Mouse (Mus musculus) urinary bladder, postnatal 4 days (tissue): Measurements from ENCODE around the gene Naip2.
A peak's percentile ranks its signal among the peaks of the same experiment; 100 is the strongest.
"Not testable (repeated sequence)": the region's sequence is repeated elsewhere in the genome, so short reads cannot be mapped to it uniquely, and the experiment has no call there.

Experiments used
- DNase-seq, 2 experiments: peaks; one replicate each; pipeline ENCODE4 v3.0.0; 2021 to 2022; ENCODE audit warnings: low spot score in 2 of 2

Gene Naip2

DNA sequence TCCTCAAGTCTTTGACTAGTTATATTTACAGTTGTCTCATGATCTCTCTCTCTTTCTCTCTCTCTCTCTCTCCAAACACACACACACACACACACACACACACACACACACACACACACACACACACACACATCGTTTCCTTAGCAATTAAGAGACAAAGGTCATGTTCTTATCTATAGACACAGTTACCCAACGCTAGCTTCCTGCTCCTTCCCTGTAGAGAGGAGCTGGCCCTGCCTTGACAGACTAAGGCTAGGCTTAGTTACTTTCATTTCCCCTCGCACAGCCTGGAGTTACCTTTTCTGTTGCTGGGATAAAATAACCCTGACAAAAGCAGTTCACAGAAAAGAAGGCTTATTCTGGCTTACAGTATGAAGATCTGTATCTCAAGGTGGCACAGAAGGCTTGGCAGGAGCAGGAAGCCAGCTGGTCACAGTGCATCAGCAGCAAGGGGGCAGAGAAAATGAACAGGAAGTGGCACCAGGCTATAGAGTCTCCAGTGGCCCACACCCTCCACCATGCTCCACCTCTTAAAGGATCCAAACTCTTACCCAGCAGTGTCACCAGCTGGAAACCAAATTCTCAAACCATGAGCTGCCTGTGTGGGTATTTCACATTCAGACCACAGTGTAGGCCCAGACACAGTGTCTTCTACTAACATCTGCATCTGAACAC is at the start of gene Naip2:
Naip2 (minus strand) TSS at position 434 of the 675 bp plus-strand sequence.
- DNase-seq = not testable (repeated sequence)

DNA sequence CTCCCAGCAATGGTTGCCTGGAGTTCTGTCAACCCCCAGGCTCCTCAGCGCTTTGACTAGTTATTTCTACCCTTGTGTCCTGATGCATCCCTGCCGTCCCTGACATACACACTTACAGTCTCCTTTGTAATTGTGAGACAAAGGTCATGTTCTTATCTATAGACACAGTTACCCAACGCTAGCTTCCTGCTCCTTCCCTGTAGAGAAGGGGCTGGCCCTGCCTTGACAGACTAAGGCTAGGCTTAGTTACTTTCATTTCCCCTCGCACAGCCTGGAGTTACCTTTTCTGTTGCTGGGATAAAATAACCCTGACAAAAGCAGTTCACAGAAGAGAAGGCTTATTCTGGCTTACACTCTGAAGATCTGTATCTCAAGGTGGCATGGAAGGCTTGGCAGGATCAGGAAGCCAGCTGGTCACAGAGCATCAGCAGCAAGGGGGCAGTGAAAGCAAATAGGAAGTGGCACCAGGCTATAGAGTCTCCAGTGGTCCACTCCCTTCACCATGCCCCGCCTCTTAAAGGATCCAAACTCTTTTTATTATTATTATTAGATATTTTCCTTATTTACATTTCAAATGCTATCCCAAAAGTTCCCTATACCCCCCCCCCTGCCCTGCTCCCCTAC is 45.1 kb upstream of the Naip2 start:
- not testable (repeated sequence) for DNase-seq

GRCm38 (mm10) chr13:100246223-100246622 is 44.3 kb upstream of the Naip2 start, which contains the start of gene Naip5:
Gene Naip5, minus strand, starts transcription at chr13:100246323.
- not testable (repeated sequence) for DNase-seq

DNA sequence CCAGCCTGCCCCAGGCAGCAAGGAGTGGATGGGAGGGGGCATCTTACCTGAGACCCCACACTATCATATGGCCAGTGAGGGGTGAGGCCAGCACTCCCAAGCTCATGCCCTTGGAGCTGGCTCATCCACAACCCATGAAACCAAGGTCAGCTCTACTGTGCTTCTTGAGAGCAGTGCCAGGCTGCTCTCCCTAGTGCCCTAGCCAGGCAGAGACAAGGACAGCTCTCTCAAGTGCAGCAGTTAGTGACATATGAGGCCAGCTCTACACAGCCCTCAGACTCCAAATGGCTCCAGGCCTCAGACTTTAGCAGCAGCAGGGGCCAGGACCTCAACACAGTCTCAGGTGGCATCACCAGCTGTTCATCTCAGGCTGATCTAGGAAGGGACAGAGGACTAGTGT is 41.8 kb upstream of the Naip2 start:
- no peak for DNase-seq

DNA sequence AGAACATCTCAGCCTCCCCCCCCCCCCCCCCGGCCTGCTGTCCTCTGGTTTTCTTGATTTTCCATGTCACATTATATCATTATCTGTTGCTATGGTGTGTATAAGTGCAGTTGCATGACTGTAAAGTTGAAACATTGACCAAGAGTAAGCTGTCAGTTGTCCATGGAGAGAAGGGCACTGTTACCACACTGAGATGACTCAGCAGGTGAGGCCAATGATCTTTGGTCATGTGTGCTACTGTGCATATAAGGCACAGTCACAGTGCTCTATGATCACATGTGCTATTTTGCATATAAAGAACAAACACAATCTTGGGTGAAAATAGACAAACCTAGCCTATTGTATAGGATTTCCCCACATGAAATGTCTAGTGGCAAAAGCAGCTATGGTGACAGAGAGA is 11.8 kb upstream of the Naip2 start:
- DNase-seq = not testable (repeated sequence)

DNA sequence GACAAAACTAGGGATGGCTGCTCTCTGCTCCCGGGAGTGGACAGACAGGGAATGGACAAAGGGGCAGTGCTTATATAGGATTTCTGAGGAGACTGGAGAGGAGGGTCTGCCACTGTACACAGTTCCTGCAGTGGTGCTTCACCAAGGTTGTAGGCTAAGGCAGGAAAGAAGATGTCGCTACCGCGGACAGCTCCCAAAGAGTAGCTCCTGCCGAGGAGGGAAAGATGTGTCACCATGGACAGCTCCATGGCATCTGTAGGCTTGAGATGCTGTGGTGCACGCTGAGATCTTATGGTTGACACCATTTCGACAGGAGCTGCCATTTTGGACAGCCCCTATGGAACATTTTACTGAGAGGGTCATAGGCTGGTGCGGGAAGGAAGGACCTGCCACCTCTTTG is 8.6 kb upstream of the Naip2 start:
- peak; percentile 32 to 70 for DNase-seq

GRCm38 (mm10) chr13:100203319-100203718 is 1.4 kb upstream of the Naip2 start:
- no peak for DNase-seq

- no peak for DNase-seq
Observed at GRCm38 (mm10) chr13:100200778-100201177, 1.1 kb downstream of the Naip2 start.

- DNase-seq = no peak
Observed at GRCm38 (mm10) chr13:100195421-100195820, 6.5 kb downstream of the Naip2 start.

GRCm38 (mm10) chr13:100183111-100183510 is 18.8 kb downstream of the Naip2 start:
- DNase-seq = not testable (repeated sequence)

- not testable (repeated sequence) for DNase-seq
Observed at GRCm38 (mm10) chr13:100174360-100174759, 27.5 kb downstream of the Naip2 start.

- DNase-seq = not testable (repeated sequence)
Observed at GRCm38 (mm10) chr13:100166378-100166777, 35.5 kb downstream of the Naip2 start.

DNA sequence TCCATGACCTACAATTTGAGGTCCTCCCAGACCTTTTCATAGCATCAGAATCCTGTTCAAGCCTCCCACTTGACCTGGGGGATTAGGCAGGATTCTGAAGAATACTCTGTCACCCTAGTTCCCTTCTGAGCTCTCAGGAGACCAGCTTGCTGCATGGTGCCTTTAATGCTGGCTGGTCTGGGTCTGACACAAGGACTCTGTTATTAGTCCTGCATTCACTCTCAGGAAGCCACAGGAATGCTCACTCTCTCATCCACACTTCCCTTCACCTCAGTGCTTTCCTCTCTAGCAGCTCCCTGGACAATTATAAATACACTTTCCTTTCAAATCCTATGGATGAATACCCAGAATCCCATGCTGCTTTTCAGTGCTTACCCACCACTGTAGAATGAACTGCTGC is 39.4 kb downstream of the Naip2 start:
- not testable (repeated sequence) for DNase-seq

DNA sequence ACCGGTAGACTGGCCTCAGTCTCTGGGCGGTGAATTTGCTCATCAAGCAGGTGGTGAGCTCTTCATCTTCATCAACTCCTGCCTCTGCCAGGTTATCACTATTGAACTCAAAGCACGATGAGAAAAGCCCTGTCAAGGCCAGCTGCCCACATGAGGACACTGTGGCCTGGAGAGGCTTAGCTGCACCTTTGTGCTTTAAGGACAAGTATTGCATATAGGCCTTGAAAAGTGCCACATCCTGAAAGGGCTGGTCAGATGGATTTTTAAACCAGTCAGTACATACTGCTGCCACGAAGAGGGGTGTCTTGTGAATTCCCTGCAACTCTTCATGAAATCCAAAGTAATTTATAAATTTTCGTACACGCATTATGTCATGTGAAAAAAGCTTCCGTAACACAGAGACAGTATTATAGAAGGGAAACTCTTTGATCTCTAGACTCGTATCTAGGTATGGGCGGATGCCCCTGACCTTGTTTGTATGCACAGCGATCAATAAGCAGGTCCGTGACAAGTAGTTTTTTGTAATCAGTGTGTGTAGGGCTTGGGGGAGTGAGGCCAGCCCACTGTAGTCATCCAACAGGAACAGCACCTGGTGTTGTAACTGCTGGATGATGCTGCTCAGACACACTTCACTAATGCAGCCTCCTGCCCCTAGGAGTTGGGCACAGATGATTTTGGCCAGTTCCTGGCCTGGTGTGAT is 40.6 kb downstream of the Naip2 start:
- not testable (repeated sequence) for DNase-seq

- no peak for DNase-seq
Observed at GRCm38 (mm10) chr13:100156624-100157023, 45.3 kb downstream of the Naip2 start.

- no peak for DNase-seq
Observed at GRCm38 (mm10) chr13:100152659-100153058, 49.2 kb downstream of the Naip2 start.

DNA sequence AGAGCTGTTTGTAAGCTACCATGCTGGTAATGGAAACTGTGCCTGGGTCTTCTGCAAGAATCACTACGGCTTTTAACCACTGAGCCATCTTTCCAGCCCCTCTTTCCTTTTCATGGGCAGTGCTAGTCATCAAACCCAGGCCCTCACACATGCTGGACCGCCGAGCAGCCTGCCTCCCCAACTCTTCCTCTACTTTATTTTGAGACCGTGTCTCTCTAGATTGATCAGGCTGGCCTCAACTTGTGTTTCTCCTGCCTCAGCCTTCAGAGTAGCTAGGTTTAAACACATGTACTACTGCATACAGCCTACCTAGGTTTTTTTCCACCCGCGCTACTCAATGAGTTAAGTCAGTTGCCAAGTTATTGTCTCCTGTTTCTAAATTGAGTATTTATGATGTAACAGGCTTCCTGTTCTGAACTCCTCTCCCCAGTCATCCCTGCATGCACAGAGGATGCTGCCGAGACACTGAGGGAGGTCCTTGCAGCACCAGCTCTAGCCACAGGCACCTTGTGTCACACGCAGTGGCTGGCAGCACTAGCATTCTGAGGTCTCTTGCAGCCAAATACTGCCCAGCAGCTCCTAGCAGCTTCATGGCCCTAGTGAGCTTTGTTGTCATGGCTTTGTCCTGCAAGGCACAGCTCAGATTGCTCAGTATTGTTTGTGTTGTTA is 60.1 kb downstream of the Naip2 start:
- no peak for DNase-seq

DNA sequence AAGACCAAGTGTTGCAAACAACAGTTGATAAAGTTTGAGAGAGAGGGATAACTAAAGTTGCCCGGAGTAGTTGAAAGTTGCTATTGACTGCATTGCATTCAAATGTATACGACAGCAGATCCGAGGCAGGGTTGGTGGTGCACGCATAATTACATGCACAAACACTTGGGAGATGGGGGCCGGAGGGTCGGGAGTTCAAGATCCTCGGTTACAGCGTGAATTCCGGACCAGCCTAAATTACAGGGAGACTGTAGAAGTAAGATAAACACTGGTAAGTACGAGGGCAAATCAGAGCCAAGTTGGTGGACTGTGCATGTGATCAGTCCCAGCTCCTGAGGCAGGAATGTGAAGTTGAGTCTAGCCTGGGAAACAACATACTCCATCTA is 76.6 kb downstream of the Naip2 start:
- DNase-seq = no peak

GRCm38 (mm10) chr13:100124423-100125257 is 77.3 kb downstream of the Naip2 start, which contains the start of gene Smn1:
Gene Smn1, plus strand, starts transcription at chr13:100124852.
- peak; percentile 84 to 89 for DNase-seq

DNA sequence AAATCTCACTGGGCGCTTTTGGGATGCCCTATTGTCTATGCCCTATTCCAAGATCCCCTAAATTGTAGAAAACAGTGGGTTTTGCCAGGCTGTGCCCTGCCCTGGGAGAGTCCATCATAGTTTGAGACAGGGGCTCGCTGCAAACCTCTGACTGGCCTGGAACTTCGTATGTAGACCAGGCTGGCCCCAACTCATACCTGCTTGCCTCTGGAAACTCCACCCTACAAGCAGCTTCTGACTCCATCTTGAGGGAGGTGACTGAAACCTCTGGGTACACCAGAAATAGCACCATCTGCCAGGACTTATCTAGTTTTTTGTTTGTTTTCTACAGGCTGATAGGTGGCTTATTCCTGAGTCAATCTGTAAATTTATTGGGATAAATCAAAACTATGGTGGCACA is 77.9 kb downstream of the Naip2 start:
- DNase-seq = no peak
